Mouse (Mus musculus): ENCODE measurements around the gene Hbq1a.
"Not testable (repeated sequence)": the region's sequence is repeated elsewhere in the genome, so short reads cannot be mapped to it uniquely, and the experiment has no call there.

Hbq1a gene

GRCm38 (mm10) chr11:32284582-32284981 is 15.3 kb upstream of the Hbq1a start:
- DNase-seq (ENCODE audit: low spot score in 2 of 2) = not testable (repeated sequence)

DNA sequence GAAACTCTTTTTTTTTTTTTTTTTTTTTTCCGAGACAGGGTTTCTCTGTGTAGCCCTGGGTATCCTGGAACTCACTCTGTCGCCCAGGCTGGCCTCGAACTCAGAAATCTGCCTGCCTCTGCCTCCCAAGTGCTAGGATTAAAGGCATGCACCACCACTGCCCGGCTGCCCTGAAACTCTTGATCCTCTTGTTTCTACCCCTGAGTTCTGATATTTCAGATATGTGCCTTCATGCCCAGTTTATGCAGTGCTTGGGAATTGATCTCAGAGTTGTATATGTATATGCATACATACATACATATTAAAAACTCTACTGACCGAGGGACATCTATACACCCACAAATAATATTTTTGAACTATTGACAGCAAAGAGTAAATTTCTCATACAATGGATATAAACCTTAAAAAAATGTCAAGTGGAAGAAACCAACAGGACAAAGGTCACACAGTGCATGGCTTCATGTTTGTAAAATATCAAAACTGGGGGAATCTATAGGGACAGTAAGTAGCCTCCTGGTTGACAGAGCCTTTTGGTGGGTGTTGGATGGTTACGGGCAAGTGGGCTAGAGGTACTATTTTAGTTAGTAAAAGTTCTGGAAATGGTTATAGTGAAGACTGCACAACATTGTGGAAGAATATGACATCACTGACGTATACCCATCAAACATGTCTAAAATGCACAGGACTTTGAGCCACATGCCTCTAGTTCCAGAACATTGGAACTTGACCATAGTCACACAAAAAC is 14.7 kb upstream of the Hbq1a start:
- DNase-seq (ENCODE audit: low spot score in 2 of 2) = peak; percentile 23 to 57

- not testable (repeated sequence) for DNase-seq (ENCODE audit: low spot score in 2 of 2)
These were observed 14.0 kb upstream of the Hbq1a start for GRCm38 (mm10) chr11:32285887-32286286.

GRCm38 (mm10) chr11:32286695-32287492 is 13.0 kb upstream of the Hbq1a start, which contains the start of gene Hbq1b:
Gene Hbq1b (plus strand): TSS chr11:32286965.
- peak; percentile 65 to 75 for DNase-seq (ENCODE audit: low spot score in 2 of 2)

DNA sequence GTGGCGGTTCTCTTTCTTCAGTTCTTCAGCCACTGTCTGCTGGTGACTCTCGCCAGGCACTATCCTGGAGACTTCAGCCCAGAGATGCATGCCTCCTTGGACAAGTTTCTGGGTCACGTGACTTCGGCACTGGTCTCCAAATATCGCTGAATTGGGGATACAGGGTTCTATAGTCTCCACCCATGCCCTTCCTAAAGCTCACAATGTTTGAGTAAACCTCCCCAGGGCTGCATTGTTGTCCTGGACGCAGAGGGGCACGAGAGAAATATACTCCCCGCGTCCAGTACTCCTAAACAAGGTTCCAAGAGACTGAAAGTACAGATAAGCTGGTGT is 12.4 kb upstream of the Hbq1a start:
- no peak for DNase-seq (ENCODE audit: low spot score in 2 of 2)

DNA sequence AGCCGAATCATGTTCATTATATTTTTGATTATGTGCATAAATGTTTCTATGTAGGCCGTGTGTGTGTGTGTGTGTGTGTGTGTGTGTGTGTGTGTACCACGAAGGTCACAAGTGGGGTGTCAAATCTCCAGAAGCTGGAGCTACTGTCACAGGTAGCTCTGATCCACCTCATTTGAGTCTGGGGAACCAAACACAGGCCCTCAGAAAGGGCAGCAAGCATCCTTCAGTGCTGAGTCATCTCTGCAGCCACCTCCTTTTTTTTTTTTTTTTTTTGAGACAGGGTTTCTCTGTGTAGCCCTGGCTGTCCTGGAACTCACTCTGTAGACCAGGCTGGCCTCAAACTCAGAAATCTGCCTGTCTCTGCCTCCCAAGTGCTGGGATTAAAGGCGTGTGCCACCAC is 7.0 kb upstream of the Hbq1a start:
- DNase-seq (ENCODE audit: low spot score in 2 of 2) = not testable (repeated sequence)

GRCm38 (mm10) chr11:32293479-32293878 is 6.4 kb upstream of the Hbq1a start:
- DNase-seq (ENCODE audit: low spot score in 2 of 2) = peak in 1 of 2 experiments; percentile 64

DNA sequence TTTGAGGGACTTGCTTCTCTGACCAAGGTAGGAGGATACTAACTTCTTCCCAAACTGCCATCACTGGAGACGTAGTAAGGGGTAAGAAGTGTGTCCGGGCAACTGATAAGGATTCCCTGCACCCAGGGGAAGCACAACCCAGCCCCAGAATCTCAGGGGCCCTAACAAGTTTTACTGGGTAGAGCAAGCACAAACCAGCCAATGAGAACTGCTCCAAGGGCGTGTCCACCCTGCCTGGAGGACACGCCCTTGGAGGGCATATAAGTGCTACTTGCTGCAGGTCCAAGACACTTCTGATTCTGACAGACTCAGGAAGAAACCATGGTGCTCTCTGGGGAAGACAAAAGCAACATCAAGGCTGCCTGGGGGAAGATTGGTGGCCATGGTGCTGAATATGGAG is 3.7 kb upstream of the Hbq1a start, which contains the start of gene Hba-a2:
Hba-a2 (plus strand) TSS at position 287 of the 400 bp plus-strand sequence.
- DNase-seq (ENCODE audit: low spot score in 2 of 2) = not testable (repeated sequence)

DNA sequence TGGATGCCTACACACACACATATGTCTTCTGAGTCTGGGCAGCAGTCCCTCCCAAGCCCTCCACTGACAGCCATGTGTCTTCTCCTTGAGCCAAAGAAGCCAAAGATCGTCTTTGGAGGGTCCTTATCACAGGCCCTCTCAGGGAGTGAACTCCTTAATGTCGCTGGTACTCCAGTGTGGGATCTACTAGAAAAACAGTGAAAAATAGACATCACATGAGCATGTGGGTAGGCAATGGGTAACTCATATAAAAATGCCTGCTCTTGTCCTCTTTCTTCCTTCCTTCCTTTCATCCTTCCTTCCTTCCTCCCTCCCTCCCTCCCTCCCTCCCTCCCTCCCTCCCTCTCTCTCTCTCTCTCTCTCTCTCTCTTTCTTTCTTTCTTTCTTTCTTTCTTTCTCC is 2.5 kb upstream of the Hbq1a start:
- not testable (repeated sequence) for DNase-seq (ENCODE audit: low spot score in 2 of 2)

DNA sequence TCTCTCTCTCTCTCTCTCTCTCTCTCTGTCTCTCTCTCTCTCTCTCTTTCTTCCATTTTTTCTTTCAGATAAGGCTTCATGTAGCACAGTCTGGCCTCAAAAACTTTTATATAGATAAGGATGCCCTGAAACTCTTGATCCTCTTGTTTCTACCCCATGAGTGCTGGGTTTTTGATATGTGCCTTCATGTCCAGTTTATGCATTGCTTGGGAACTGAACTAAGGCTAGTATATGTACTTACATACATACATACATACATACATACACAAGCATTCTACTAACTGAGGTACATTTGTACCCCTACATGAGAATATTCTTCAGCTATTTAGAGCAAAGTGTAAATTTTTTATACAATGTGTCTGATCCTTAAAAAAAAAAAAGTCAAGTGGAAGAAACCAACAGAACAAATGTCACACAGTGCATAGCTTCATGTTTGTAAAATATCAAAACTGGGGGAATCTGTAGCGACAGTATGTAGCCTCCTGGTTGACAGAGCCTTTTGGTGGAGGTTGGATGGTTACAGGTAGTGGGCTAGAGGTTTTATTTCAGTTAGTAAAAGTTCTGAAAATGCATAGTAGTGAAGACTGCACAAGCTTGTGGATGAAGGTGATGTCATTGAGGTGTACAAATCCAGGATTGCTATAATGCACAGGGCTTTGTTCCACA is 1.9 kb upstream of the Hbq1a start:
- DNase-seq (ENCODE audit: low spot score in 2 of 2) = no peak

GRCm38 (mm10) chr11:32298532-32298918 is 1.3 kb upstream of the Hbq1a start:
- DNase-seq (ENCODE audit: low spot score in 2 of 2) = peak in 1 of 2 experiments; percentile 27

DNA sequence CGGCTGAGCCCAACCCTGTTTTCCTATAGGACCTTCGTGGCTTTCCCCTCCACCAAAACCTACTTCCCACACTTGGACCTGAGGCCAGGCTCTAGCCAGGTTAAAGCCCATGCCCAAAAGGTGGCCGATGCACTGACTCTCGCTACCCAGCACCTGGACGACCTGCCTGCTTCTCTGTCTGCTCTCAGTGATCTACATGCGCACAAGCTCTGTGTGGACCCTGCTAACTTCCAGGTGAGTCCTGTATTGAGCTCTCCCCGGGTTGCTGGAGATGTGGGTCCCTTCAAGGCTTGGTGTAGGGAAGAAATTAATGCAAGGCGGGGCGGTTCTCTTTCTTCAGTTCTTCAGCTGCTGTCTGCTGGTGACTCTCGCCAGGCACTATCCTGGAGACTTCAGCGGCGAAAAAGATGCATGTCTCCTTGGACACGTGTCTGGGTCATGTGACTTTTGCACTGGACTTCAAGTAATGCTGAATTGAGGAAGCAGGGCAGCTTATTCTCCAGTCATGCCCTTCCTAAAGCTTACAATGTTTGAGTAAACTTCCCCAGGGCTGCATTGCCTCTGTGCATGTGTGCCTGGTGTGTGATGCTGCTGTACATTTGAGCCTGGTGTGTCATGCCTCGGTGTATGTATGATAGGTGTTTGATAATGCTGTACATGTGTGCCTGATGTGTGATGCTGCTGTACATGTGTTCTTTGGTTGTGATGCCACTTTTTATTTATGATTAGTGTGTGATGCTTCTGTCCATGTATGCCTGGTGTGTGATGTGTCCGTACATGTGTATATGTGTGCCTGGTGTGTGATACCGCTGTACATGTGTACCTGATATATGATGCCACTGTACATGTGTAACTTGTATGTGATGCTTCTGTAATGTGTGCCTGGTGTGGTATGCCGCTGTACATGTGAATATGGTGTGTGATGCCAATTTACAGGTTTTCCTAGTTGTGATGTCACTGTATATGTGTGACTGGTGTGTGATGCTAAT is 704 bp downstream of the Hbq1a start:
- no peak for DNase-seq (ENCODE audit: low spot score in 2 of 2)

GRCm38 (mm10) chr11:32301506-32301905 is 1.6 kb downstream of the Hbq1a start:
- DNase-seq (ENCODE audit: low spot score in 2 of 2) = no peak

DNA sequence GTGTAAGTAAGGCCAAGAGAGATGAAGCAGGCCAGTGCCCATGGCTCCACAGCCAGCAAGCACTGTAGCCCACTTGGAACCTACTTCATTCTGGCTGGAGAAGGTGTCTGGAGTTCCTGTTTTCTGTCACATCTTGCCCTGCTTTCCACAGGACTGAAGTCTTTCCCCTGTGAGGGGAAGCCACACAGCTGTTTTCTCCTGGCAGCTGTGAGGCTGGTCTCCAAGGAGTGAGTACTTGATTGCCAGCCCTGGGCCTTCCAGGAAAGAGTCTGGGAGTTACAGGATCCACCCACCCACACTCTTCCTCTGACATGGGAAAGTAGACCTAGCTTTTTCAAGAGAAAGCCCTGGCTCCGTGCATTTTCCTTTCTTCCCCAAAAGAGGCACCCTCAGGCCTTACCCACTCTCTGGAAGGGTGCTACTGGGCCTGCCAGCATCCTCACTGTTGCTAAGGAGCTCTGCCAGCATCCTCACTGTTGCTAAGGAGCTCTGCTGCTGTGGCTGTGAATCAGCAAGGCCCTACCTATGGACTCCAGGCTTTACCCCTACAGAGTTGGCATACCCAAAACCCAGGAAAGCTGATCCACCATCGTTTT is 3.1 kb downstream of the Hbq1a start:
- no peak for DNase-seq (ENCODE audit: low spot score in 2 of 2)

GRCm38 (mm10) chr11:32303455-32303854 is 3.6 kb downstream of the Hbq1a start:
- DNase-seq (ENCODE audit: low spot score in 2 of 2) = no peak

GRCm38 (mm10) chr11:32307006-32307405 is 7.1 kb downstream of the Hbq1a start:
- no peak for DNase-seq (ENCODE audit: low spot score in 2 of 2)

- DNase-seq (ENCODE audit: low spot score in 2 of 2) = no peak
These were observed 9.6 kb downstream of the Hbq1a start for GRCm38 (mm10) chr11:32309446-32309845.

GRCm38 (mm10) chr11:32309928-32310327 is 10.1 kb downstream of the Hbq1a start:
- DNase-seq (ENCODE audit: low spot score in 2 of 2) = no peak

DNA sequence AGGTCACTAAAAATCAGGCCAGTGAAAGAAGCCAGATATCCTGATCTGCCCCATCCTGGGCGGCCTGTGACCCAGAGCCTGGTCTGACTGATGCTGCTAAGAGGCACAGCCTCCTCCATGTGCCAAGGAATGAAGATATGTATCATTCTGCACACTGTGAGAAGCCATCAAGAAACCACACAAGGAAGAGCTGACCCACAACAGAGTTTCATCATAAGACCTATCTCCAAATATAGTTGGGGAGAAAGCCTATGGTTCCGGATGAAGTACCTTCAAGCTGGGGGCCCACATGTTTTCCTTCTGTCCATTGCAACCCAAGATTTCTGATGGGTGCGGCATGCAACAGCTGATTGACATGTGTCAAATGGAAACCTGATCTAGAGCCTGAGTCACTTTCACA is 16.1 kb downstream of the Hbq1a start:
- DNase-seq (ENCODE audit: low spot score in 2 of 2) = no peak

DNA sequence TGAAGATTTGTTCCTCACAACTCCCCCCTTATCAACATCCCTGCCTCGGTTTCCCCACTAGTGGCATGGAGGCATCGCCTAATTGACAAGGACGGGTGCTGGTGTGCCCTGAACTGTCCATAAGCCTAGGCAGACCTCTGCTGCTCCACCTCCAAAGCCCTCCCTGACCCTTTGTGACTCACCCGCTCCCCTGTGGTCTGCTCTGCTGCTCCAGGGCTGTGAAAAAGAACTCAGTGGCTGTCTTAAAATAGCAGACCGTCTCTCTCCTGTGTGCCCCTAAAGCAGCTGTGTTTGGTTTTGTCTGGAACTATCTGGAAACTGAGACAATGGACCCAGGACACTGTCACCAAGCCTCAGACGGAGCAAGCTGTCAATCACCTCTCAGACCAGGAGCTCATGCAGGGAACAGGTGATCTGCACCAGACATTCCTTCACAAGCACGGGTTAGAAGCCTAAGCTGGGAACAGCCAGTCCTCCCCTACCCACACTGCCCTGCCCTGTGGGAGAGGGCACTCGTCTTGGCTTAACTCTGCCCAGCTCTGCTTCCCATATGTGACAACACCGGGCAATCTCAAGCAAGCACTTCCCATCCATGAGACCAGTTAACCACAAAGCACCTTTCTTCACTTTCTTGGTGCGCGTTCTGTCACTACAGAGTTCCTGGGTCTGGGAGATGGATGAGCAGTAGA is 20.8 kb downstream of the Hbq1a start:
- DNase-seq (ENCODE audit: low spot score in 2 of 2) = no peak

Measured in spleen, postnatal 36 days (tissue).